Mouse (Mus musculus) embryonic facial prominence, embryonic 11.5 days (tissue): ENCODE results near the gene Pik3c2g. TPM values are rescaled to one million over a fixed set of nuclear protein-coding genes. Genes with fewer than 3 reads are reported as not detected.

ENCODE experiments used
- ATAC-seq: fragments of 200-750 bp; cut with Nextera tagmentation; replicated peaks from 2 replicates; pipeline ENCODE4 v1.8.0; 2017; ENCODE audit warnings: low read depth; ENCODE audit not compliant: insufficient number of reproducible peaks, low FRiP score, low TSS enrichment
- DNase-seq: peaks from one replicate; pipeline ENCODE4 v3.0.0-alpha.2; 2015; ENCODE audit warnings: low spot score
- H3K27ac ChIP-seq: fragments of 300-500 bp; sonication (generic); replicated peaks from 2 replicates; pipeline ENCODE4 v1.5.1; 2014; ENCODE audit warnings: mild to moderate bottlenecking, low read depth, low read length, control low read depth
- H3K27me3 ChIP-seq: fragments of 300-500 bp; sonication (generic); 2 replicates; pipeline ENCODE4 v1.6.1; 2014; ENCODE audit warnings: mild to moderate bottlenecking, low read length, moderate library complexity, mixed read lengths; ENCODE audit not compliant: control insufficient read depth, insufficient read depth
- H3K36me3 ChIP-seq: fragments of 300-500 bp; sonication (generic); replicated peaks from 2 replicates; pipeline ENCODE4 v1.6.1; 2014; ENCODE audit warnings: low read depth, mild to moderate bottlenecking, low read length, moderate library complexity, mixed read lengths; ENCODE audit not compliant: control insufficient read depth, insufficient read depth
- H3K4me1 ChIP-seq: fragments of 300-500 bp; sonication (generic); 2 replicates; pipeline ENCODE4 v1.6.1; 2014; ENCODE audit warnings: low read length, mixed read lengths; ENCODE audit not compliant: control insufficient read depth, insufficient read depth
- H3K4me2 ChIP-seq: fragments of 300-500 bp; sonication (generic); 2 replicates; pipeline ENCODE4 v1.6.1; 2014; ENCODE audit warnings: low read depth, mild to moderate bottlenecking, control low read depth, low read length, moderate library complexity
- H3K4me3 ChIP-seq: fragments of 300-500 bp; sonication (generic); 2 replicates; pipeline ENCODE4 v1.5.1; 2014; ENCODE audit warnings: low read depth, low read length, control low read depth
- H3K9ac ChIP-seq: fragments of 300-500 bp; sonication (generic); replicated peaks from 2 replicates; pipeline ENCODE4 v1.6.1; 2014; ENCODE audit warnings: mild to moderate bottlenecking, control low read depth, low read length
- H3K9me3 ChIP-seq: fragments of 300-500 bp; sonication (generic); replicated peaks from 2 replicates; pipeline ENCODE4 v1.6.1; 2016; ENCODE audit warnings: mild to moderate bottlenecking, low read length, inconsistent platforms, mixed read lengths; ENCODE audit not compliant: control insufficient read depth
- WGBS: fragments of 180-500 bp; shearing (Covaris S2); extraction: QIAGEN DNeasy Blood & Tissue Kit; methylation state at CpG from one replicate; pipeline ENCODE4 v1.1.7; 2014; 5-methylcytosine and 5-hydroxymethylcytosine counted together
- polyA plus RNA-seq: library from polyadenylated mRNA; unstranded; fragments of >200 nt; fragmentation: Nextera tagmentation; extraction: Ambion mirVana; gene quantifications from 2 replicates; pipeline ENCODE4 v1.2.1, GENCODE M21; 2014

The Pik3c2g gene
- polyA plus RNA-seq, 1 experiment from 2014 or later = 0.46 TPM

- 87% methylated on average over 7 of the region's 7 CpGs for whole genome bisulfite sequencing
- Histone ChIP-seq H3K36me3 (no peaks in the 10 kb centered on the region), H3K4me2 (no peak overlapping the region)
Observed at GRCm38 (mm10) chr6:139769744-139770473, 182.9 kb downstream of the Pik3c2g start.

GRCm38 (mm10) chr6:139770535-139770934 lies 183.5 kb downstream of the Pik3c2g start:
- no peaks in the 10 kb centered on the region for H3K4me1 ChIP-seq
- no peak overlapping the region for H3K27ac ChIP-seq
- no peaks in the 10 kb centered on the region for H3K36me3 ChIP-seq
- H3K4me2 ChIP-seq = no peak overlapping the region
- H3K4me3 ChIP-seq = no peak overlapping the region
- H3K9ac ChIP-seq = no peak overlapping the region
- ATAC-seq = no peak
- DNase-seq = peak; percentile 20
- no peaks in the 10 kb centered on the region for H3K9me3 ChIP-seq
- no peaks in the 10 kb centered on the region for H3K27me3 ChIP-seq
- 41% methylated on average over 3 of the region's 3 CpGs for WGBS

More at GRCm38 (mm10) chr6:139769744-139770473, 182.9 kb downstream of the Pik3c2g start:
- Histone ChIP-seq H3K27me3 (no peaks in the 10 kb centered on the region), H3K9ac (no peak overlapping the region), H3K27ac (no peak overlapping the region), H3K4me1 (no peaks in the 10 kb centered on the region), H3K9me3 (no peaks in the 10 kb centered on the region), H3K4me3 (no peak overlapping the region)
- ATAC-seq = no peak
- no peak for DNase-seq

GRCm38 (mm10) chr6:139777576-139778282 lies 190.7 kb downstream of the Pik3c2g start:
- no peaks in the 10 kb centered on the region for H3K36me3 ChIP-seq
- no peak overlapping the region for H3K27ac ChIP-seq
- no peak overlapping the region for H3K9ac ChIP-seq
- WGBS = 88% methylated on average over 11 of the region's 11 CpGs
- H3K9me3 ChIP-seq = no peaks in the 10 kb centered on the region
- no peaks in the 10 kb centered on the region for H3K27me3 ChIP-seq
- H3K4me2 ChIP-seq = no peak overlapping the region
- H3K4me1 ChIP-seq = no peaks in the 10 kb centered on the region
- H3K4me3 ChIP-seq = no peak overlapping the region
- DNase-seq (no peak), ATAC-seq (no peak)

- no peak overlapping the region for H3K4me2 ChIP-seq
- H3K4me1 ChIP-seq = no peaks in the 10 kb centered on the region
- H3K36me3 ChIP-seq = no peaks in the 10 kb centered on the region
- H3K27me3 ChIP-seq = no peaks in the 10 kb centered on the region
- WGBS = 79% methylated on average over 2 of the region's 2 CpGs
- H3K9ac ChIP-seq = no peak overlapping the region
- no peak for ATAC-seq
- no peaks in the 10 kb centered on the region for H3K9me3 ChIP-seq
- H3K4me3 ChIP-seq = no peak overlapping the region
- no peak overlapping the region for H3K27ac ChIP-seq
- peak; percentile 18 for DNase-seq
Observed at GRCm38 (mm10) chr6:139780028-139780427, 193.0 kb downstream of the Pik3c2g start.

- WGBS = 57% methylated on average over 4 of the region's 4 CpGs
- H3K4me3 ChIP-seq = no peak overlapping the region
- no peak for ATAC-seq
- no peak overlapping the region for H3K9ac ChIP-seq
- H3K4me1 ChIP-seq = no peaks in the 10 kb centered on the region
- no peaks in the 10 kb centered on the region for H3K36me3 ChIP-seq
- no peak for DNase-seq
- H3K27ac ChIP-seq = no peak overlapping the region
- H3K9me3 ChIP-seq = no peaks in the 10 kb centered on the region
- no peak overlapping the region for H3K4me2 ChIP-seq
- no peaks in the 10 kb centered on the region for H3K27me3 ChIP-seq
Observed at GRCm38 (mm10) chr6:139789479-139789878, 202.5 kb downstream of the Pik3c2g start.

GRCm38 (mm10) chr6:139799541-139800226 lies 212.7 kb downstream of the Pik3c2g start:
- H3K9me3 ChIP-seq = no peaks in the 10 kb centered on the region
- H3K4me1 ChIP-seq = no peaks in the 10 kb centered on the region
- no peak overlapping the region for H3K4me2 ChIP-seq
- H3K9ac ChIP-seq = no peak overlapping the region
- ATAC-seq (no peak), DNase-seq (no peak)
- WGBS = 92% methylated on average over 8 of the region's 8 CpGs
- H3K27ac ChIP-seq = no peak overlapping the region
- H3K36me3 ChIP-seq = no peaks in the 10 kb centered on the region
- H3K27me3 ChIP-seq = no peaks in the 10 kb centered on the region
- no peak overlapping the region for H3K4me3 ChIP-seq

GRCm38 (mm10) chr6:139821916-139822315 lies 234.9 kb downstream of the Pik3c2g start:
- no peak for DNase-seq
- Histone ChIP-seq H3K4me2 (no peak overlapping the region), H3K4me3 (no peak overlapping the region), H3K4me1 (no peaks in the 10 kb centered on the region), H3K27ac (no peak overlapping the region), H3K36me3 (no peaks in the 10 kb centered on the region), H3K9ac (no peak overlapping the region), H3K9me3 (no peaks in the 10 kb centered on the region), H3K27me3 (no peaks in the 10 kb centered on the region)
- no peak for ATAC-seq
- WGBS = 84% methylated on average over 8 of the region's 8 CpGs

GRCm38 (mm10) chr6:139838239-139838638 lies 251.2 kb downstream of the Pik3c2g start:
- Histone ChIP-seq H3K36me3 (no peaks in the 10 kb centered on the region), H3K9me3 (no peaks in the 10 kb centered on the region), H3K9ac (no peak overlapping the region), H3K27me3 (no peaks in the 10 kb centered on the region), H3K4me3 (no peak overlapping the region), H3K4me1 (no peaks in the 10 kb centered on the region), H3K27ac (no peak overlapping the region), H3K4me2 (no peak overlapping the region)
- ATAC-seq (no peak), DNase-seq (no peak)
- WGBS = 85% methylated on average over 6 of the region's 6 CpGs
